Mouse (Mus musculus) liver, postnatal 0 days (tissue): ENCODE measurements around the gene Rps27a. TPM values are rescaled to one million over a fixed set of nuclear protein-coding genes. Genes with fewer than 3 reads are reported as not detected.

Experiments
- ATAC-seq: fragments of 200-750 bp; cut with Nextera tagmentation; 2 replicates; pipeline ENCODE4 v1.8.0; 2017; ENCODE audit warnings: mild to moderate bottlenecking, moderate library complexity
- DNase-seq: peaks from one replicate; pipeline ENCODE4 v3.0.0-alpha.2; 2016
- H3K27ac ChIP-seq: fragments of 300-500 bp; sonication (generic); 2 replicates; pipeline ENCODE4 v1.5.1; 2014; ENCODE audit warnings: antibody characterized with exemption, moderate library complexity, mild to moderate bottlenecking, low read depth
- H3K27me3 ChIP-seq: fragments of 300-500 bp; sonication (generic); 2 replicates; pipeline ENCODE4 v1.6.1; 2014; ENCODE audit warnings: low read length, control low read depth, mixed read lengths; ENCODE audit not compliant: insufficient read depth
- H3K36me3 ChIP-seq: fragments of 300-500 bp; sonication (generic); replicated peaks from 2 replicates; pipeline ENCODE4 v1.6.1; 2014; ENCODE audit warnings: mild to moderate bottlenecking, control low read depth, low read length, moderate library complexity, mixed read lengths; ENCODE audit not compliant: insufficient read depth
- H3K4me1 ChIP-seq: fragments of 300-500 bp; sonication (generic); 2 replicates; pipeline ENCODE4 v1.6.1; 2014; ENCODE audit warnings: antibody characterized with exemption, mild to moderate bottlenecking, control low read depth; ENCODE audit not compliant: insufficient read depth
- H3K4me2 ChIP-seq: fragments of 300-500 bp; sonication (generic); 2 replicates; pipeline ENCODE4 v1.6.1; 2014; ENCODE audit warnings: low read depth, mild to moderate bottlenecking, low read length, moderate library complexity, mixed read lengths
- H3K4me3 ChIP-seq: fragments of 300-500 bp; sonication (generic); 2 replicates; pipeline ENCODE4 v1.5.1; 2014; ENCODE audit warnings: low read depth, low read length
- H3K9ac ChIP-seq: fragments of 300-500 bp; sonication (generic); replicated peaks from 2 replicates; pipeline ENCODE4 v1.6.1; 2014; ENCODE audit warnings: mild to moderate bottlenecking, moderate library complexity
- H3K9me3 ChIP-seq: fragments of 300-500 bp; sonication (generic); 2 replicates; pipeline ENCODE4 v1.6.1; 2016; ENCODE audit warnings: mild to moderate bottlenecking, control low read depth, low read length, mixed read lengths
- CTCF ChIP-seq: sonication (generic); IDR thresholded peaks from 2 replicates; pipeline ENCODE4 v1.5.1; 2016; ENCODE audit warnings: antibody characterized with exemption, low read depth
- EP300 ChIP-seq: IDR thresholded peaks from 2 replicates; pipeline ENCODE4 v1.6.1; 2016; ENCODE audit warnings: antibody characterized with exemption, low read depth, mild to moderate bottlenecking
- WGBS: fragments of 180-500 bp; shearing (Covaris S2); extraction: QIAGEN DNeasy Blood & Tissue Kit; methylation state at CpG from one replicate; pipeline ENCODE4 v1.1.7; 2014; ENCODE audit not compliant: insufficient replicate concordance; 5-methylcytosine and 5-hydroxymethylcytosine counted together
- polyA plus RNA-seq: library from polyadenylated mRNA; unstranded; fragments of >200 nt; fragmentation: Nextera tagmentation; extraction: Ambion mirVana; gene quantifications from 2 replicates; pipeline ENCODE4 v1.2.1, GENCODE M21; 2015

Rps27a gene
- polyA plus RNA-seq, 1 experiment from 2014 or later: 684 TPM

GRCm38 (mm10) chr11:29563406-29563805, 15.5 kb upstream of the Rps27a start:
- Histone ChIP-seq H3K27me3 (no peaks in the 10 kb centered on the region), H3K36me3 (no peaks in the 10 kb centered on the region), H3K27ac (no peak overlapping the region), H3K9ac (no peak overlapping the region), H3K4me3 (no peak overlapping the region), H3K4me2 (no peak overlapping the region), H3K9me3 (no peaks in the 10 kb centered on the region), H3K4me1 (no peaks in the 10 kb centered on the region)
- DNase-seq (no peak), ATAC-seq (no peak)
- TF ChIP-seq CTCF: no peak
- no peak for TF ChIP-seq EP300
- 75% methylated on average over 2 of the region's 2 CpGs for WGBS

GRCm38 (mm10) chr11:29560990-29561389, 13.1 kb upstream of the Rps27a start:
- WGBS: 81% methylated on average over 3 of the region's 3 CpGs
- DNase-seq: no peak
- Histone ChIP-seq H3K4me3 (no peak overlapping the region), H3K36me3 (no peaks in the 10 kb centered on the region), H3K27me3 (no peaks in the 10 kb centered on the region), H3K4me2 (no peak overlapping the region), H3K27ac (no peak overlapping the region), H3K9me3 (no peaks in the 10 kb centered on the region), H3K4me1 (no peaks in the 10 kb centered on the region), H3K9ac (no peak overlapping the region)
- ATAC-seq: no peak
- no peak for TF ChIP-seq CTCF
- no peak for TF ChIP-seq EP300

GRCm38 (mm10) chr11:29560452-29560851, 12.5 kb upstream of the Rps27a start:
- no peak overlapping the region for H3K4me2 ChIP-seq
- no peaks in the 10 kb centered on the region for H3K27me3 ChIP-seq
- WGBS: 81% methylated on average over 9 of the region's 9 CpGs
- ATAC-seq: no peak
- no peak for DNase-seq
- H3K9ac ChIP-seq: no peak overlapping the region
- no peaks in the 10 kb centered on the region for H3K36me3 ChIP-seq
- H3K9me3 ChIP-seq: no peaks in the 10 kb centered on the region
- no peak overlapping the region for H3K27ac ChIP-seq
- no peaks in the 10 kb centered on the region for H3K4me1 ChIP-seq
- no peak overlapping the region for H3K4me3 ChIP-seq
- no peak for TF ChIP-seq EP300
- no peak for TF ChIP-seq CTCF

GRCm38 (mm10) chr11:29549425-29549778, 1.5 kb upstream of the Rps27a start:
- no peak for TF ChIP-seq EP300
- Histone ChIP-seq H3K36me3 (peaks cover 16% of the 10 kb centered on the region), H3K9ac (no peak overlapping the region), H3K4me2 (no peak overlapping the region), H3K27ac (no peak overlapping the region), H3K4me3 (no peak overlapping the region), H3K4me1 (peaks cover 16% of the 10 kb centered on the region), H3K9me3 (no peaks in the 10 kb centered on the region), H3K27me3 (no peaks in the 10 kb centered on the region)
- ATAC-seq (no peak), DNase-seq (no peak)
- WGBS: 31% methylated on average over 1 of the region's 1 CpGs

GRCm38 (mm10) chr11:29548504-29549424, 855 bp upstream of the Rps27a start:
- ATAC-seq (no peak), DNase-seq (no peak)
- WGBS: 17% methylated on average over 23 of the region's 23 CpGs
- H3K4me2 ChIP-seq: peak overlapping the region; percentile 81
- H3K4me1 ChIP-seq: peaks cover 16% of the 10 kb centered on the region
- TF ChIP-seq CTCF (no peak), EP300 (no peak)
- peak overlapping the region; percentile 70 for H3K27ac ChIP-seq
- H3K4me3 ChIP-seq: peak overlapping the region; percentile 89
- H3K36me3 ChIP-seq: peaks cover 22% of the 10 kb centered on the region
- no peaks in the 10 kb centered on the region for H3K27me3 ChIP-seq
- no peaks in the 10 kb centered on the region for H3K9me3 ChIP-seq
- H3K9ac ChIP-seq: peak overlapping the region; percentile 92

- Histone ChIP-seq H3K4me3 (peak overlapping the region; percentile 89), H3K27me3 (no peaks in the 10 kb centered on the region), H3K9ac (peak overlapping the region; percentile 92), H3K36me3 (peaks cover 29% of the 10 kb centered on the region), H3K27ac (peak overlapping the region; percentile 70), H3K4me1 (peaks cover 16% of the 10 kb centered on the region), H3K4me2 (peak overlapping the region; percentile 81), H3K9me3 (no peaks in the 10 kb centered on the region)
- DNase-seq (no peak), ATAC-seq (peak; percentile 38)
- TF ChIP-seq CTCF (no peak), EP300 (no peak)
- 1% methylated on average over 27 of the region's 27 CpGs for whole genome bisulfite sequencing
Observed at GRCm38 (mm10) chr11:29547249-29547751, 609 bp downstream of the Rps27a start.
